Mouse (Mus musculus) thymus, postnatal 0 days (tissue): ENCODE measurements at regions not wholly inside any gene's neighbourhood (a gene's known extent, or its start where the extent isn't known, plus 50 kb on each side); places are given as distances from the start of the nearest gene placed in this dataset.
"Not testable (repeated sequence)": the region's sequence is repeated elsewhere in the genome, so short reads cannot be mapped to it uniquely, and the experiment has no call there.

Source experiments
- DNase-seq: peaks from one replicate; pipeline ENCODE4 v3.0.0-alpha.2; 2015; ENCODE audit warnings: low spot score

GRCm38 (mm10) chr5:7428291-7428690 is 83.7 kb upstream of the Zfp804b start:
- DNase-seq: no peak

GRCm38 (mm10) chr5:7436461-7436860 is 91.9 kb upstream of the Zfp804b start:
- DNase-seq: no peak

GRCm38 (mm10) chr5:7448001-7448400 is 103.4 kb upstream of the Zfp804b start:
- DNase-seq: no peak

DNA sequence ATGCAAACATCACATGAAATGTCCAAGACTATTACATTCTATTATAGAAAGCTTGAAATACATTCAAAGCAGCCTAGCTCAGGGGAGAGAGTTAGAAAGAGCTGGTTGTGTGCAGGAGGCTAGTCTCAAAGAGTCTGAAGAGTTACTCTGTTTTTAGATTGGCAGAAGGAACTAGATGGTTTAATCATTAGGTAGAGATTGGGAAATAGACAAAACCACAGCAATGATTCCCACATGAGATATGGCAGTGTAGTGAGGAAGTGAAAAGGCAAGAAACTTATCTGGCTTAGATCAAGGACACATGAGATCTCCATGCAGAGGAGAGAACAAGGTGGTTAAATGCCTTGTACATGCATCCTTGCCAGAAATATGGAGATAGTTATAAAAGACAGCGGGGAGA is 110.3 kb upstream of the Zfp804b start:
- DNase-seq: no peak

GRCm38 (mm10) chr5:7457102-7457501 is 112.5 kb upstream of the Zfp804b start:
- DNase-seq: no peak

- DNase-seq: no peak
Observed at GRCm38 (mm10) chr5:7489150-7489549, 144.6 kb upstream of the Zfp804b start.

DNA sequence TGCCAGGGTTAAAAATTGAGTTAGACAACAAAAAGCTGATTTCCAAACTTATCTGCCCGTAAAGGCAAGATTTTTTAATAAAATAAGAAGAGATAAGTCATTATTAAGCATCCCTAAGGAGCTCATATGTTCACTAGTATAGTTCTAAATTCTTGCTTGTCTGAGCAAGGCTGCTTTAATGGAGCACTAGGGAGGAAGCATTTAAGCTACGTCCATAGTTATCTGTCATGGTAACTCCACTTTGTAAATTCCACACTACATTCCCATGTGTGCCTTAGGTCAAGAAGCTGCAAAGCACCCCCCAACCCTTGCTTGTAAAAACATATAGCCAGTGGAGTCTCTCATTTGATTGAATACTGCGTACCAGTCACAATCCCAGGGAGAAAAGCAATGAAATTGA is 145.0 kb upstream of the Zfp804b start:
- DNase-seq: no peak

- no peak for DNase-seq
Observed at GRCm38 (mm10) chr5:7517520-7518181, 173.1 kb upstream of the Zfp804b start.

DNA sequence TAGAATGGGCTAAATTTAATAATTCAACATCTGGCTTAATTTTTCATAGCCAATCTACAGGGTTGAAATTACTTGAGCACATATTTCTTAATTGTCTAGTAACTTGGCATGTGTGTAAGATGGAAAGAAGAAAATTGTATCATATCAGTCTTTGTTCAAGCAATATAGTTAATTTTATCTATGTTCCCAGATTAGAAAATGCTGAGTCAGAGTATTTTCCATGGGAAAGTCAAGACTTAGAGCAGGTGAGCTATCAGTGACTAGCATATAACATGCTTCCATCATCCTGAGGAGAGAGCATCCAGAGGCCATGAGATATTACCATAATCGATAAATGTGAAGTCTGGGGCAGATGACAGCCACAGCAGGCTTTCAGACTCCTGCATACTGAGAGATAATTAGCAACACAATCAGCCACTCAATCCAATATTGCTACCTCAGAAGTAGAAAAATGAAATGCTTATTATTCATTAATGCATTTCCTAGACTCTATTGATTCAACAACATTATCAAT is 188.2 kb upstream of the Zfp804b start:
- no peak for DNase-seq

DNA sequence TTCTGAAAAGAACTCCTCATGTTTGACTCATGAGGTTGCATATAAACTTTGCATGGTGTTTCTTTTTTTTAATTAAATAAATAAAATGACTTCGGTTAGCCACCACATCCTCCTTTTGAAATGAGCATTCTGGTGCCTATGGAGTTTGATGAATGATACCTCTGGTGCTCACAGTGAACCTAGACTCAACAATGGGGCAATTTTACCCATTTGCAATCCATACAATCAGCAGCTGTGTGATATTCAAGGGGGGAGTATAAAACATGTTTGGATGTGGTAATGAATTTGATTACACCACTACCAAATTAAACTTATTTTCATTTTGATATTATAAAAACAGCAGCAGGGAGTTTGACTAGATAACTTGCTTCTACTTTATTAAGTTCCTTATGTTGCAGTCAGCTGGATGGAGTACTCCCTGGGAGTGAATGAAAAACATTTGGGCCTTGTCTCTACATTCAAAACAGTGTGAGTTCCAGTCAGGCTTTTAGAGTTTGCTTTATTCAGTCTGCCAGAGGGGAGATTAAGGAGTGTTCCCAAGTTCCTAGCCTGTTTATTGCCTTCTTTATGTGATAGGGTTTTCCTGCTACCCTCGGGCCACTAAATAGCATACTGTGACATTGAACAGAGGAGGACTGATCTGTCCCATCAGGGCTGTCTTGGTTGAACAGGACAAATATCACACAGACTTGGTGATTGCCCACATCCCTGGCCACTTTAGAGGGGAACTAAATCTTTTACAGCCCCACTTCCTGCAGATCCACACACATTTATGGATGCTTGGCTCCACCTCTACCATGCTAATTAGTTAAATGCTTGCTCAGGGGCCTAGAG is 195.5 kb upstream of the Zfp804b start:
- no peak for DNase-seq

DNA sequence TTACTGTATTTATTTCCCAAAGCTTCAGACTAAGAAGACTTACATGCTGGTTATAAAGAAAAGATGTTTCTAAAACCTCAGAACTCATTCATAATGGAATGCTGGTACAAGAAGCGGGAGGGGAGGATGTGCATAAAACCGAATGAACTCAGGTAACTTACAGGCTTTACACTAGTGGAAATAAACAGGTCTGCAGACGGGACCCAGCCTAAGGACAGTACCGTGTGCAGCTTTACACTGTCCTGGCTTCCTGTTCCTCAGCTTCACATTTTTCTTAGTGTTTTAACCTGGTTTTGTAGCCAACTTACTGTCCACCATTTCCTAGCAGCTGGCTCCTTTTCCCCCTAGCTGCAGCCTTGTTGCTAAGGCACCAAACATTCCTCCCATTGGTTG is 196.1 kb upstream of the Zfp804b start:
- no peak for DNase-seq

DNA sequence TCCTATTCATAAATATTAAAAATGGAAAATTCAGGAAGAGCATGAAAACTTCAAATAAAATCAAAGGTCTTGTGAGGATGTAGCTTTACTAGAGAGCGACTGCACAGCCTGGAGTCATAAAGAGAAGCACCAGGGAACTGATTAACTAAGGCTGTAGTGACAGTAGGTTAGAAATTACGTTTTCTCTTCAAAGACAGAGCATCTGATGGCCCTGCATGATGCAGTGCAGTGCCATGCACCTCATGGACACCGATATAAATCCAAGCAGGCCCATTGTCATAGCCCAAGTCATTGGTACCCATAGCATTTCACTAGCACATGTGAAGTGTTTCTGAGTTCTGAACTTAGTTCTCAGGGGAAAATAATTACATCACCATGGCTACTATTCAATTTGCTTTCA is 199.3 kb upstream of the Zfp804b start:
- no peak for DNase-seq

DNA sequence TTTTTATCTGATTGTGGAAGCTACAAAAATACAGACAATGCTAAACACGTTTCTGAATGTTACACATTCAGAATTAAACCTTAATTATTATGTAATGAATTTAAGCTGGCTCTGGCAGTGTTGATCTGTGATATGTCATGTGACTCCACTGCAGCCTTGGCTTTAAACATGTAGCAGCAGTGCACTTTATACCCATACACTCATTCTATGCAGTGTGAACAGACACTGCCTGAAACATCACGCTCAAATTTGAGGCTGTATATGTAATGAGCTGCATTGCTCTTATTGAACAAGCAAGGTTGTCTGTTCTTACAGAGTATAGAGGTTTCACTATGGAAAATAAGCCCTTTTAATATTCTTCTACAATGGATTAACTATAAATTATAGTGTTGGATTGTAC is 235.9 kb upstream of the Zfp804b start:
- no peak for DNase-seq

- DNase-seq: no peak
Observed at GRCm38 (mm10) chr5:7586547-7586946, 242.0 kb upstream of the Zfp804b start.

DNA sequence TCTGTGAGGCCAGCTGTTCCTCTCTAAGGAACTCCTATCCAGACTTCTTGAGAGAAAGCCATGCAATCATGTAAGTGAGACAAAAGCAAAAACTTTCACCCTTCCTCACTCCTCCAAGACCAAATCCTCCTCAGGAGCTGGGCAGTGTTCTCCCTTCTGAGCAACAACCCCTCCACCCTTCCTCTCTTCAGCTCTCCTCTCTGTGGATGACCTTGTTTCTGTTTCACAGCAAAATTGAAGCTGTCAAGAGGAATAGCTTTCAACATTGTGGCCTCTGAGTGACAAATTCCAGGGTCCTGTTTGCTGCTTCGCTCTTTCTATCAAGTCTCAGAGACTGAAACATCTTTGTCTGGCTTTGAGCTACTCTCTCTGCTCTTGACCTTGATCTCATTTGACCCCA is 255.9 kb upstream of the Zfp804b start:
- DNase-seq: no peak

DNA sequence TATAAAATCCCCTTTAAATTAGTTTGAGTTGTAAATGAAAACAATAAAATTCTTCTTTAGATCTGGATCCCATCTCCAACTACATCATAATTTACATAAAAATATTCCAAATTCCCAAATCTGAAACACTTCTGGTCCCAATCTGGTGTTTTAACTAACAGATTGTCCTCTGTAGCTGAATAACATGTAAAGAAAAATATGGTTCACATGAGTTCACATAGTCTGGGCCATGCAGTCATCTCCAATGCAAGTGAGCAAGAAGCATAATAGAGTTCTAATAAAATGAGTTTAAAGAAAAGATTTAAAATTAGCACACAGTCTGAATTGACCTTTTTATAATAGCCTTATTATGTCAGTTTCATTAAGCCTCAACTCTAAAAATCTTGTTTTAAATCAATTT is 263.0 kb upstream of the Zfp804b start:
- no peak for DNase-seq

- no peak for DNase-seq
Observed at GRCm38 (mm10) chr5:7607924-7608323, 263.4 kb upstream of the Zfp804b start.

GRCm38 (mm10) chr5:7655280-7655679 is 305.0 kb upstream of the Steap4 start:
- DNase-seq: no peak

- no peak for DNase-seq
Observed at GRCm38 (mm10) chr5:7701776-7702175, 258.5 kb upstream of the Steap4 start.

- no peak for DNase-seq
Observed at GRCm38 (mm10) chr5:7719557-7719956, 240.7 kb upstream of the Steap4 start.

- no peak for DNase-seq
Observed at GRCm38 (mm10) chr5:7720061-7720460, 240.2 kb upstream of the Steap4 start.

DNA sequence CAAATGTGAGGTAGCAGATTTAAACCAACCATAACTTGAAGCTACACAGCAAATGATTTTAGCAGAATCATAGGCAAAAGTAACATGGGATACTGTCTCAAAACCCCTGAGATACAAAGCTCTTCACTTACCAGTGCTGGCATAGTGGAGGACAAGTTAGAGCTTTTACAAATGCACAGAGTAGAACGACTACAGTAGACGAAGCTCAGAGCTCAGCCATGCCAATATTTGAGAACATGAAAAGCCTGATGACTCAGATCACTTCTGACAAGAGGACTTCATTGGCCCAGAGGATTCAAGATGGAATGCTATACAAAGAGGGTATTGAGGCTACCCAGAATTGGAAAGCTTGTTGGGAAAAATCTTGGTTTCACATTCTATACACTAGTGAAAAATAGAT is 239.6 kb upstream of the Steap4 start:
- no peak for DNase-seq

- not testable (repeated sequence) for DNase-seq
Observed at GRCm38 (mm10) chr5:7732566-7732965, 227.7 kb upstream of the Steap4 start.
